Mouse (Mus musculus) liver, embryonic 14.5 days (tissue): ENCODE results near the gene Ssx2ip. TPM values are rescaled to one million over a fixed set of nuclear protein-coding genes. Genes with fewer than 3 reads are reported as not detected.

Experiments used
- ATAC-seq: fragments of 200-750 bp; cut with Nextera tagmentation; 2 replicates; pipeline ENCODE4 v1.8.0; 2017; ENCODE audit warnings: moderate number of reproducible peaks, mild to moderate bottlenecking, moderate library complexity; ENCODE audit not compliant: insufficient read depth
- DNase-seq, 3 experiments: peaks; one replicate each; pipeline ENCODE4 v3.0.0-alpha.2; 2012 to 2013; ENCODE audit warnings: low read depth in 3 of 3, low spot score in 3 of 3
- H3K27ac ChIP-seq: fragments of 300-500 bp; sonication (generic); 2 replicates; pipeline ENCODE4 v1.5.1; 2014; ENCODE audit warnings: moderate library complexity, mild to moderate bottlenecking, control low read depth, inconsistent platforms
- H3K27me3 ChIP-seq: fragments of 300-500 bp; sonication (generic); 2 replicates; pipeline ENCODE4 v1.6.1; 2014; ENCODE audit warnings: mild to moderate bottlenecking, low read length, moderate library complexity; ENCODE audit not compliant: control insufficient read depth, insufficient read depth
- H3K36me3 ChIP-seq: fragments of 300-500 bp; sonication (generic); replicated peaks from 2 replicates; pipeline ENCODE4 v1.6.1; 2014; ENCODE audit warnings: low read depth; ENCODE audit not compliant: control insufficient read depth, insufficient read depth
- H3K4me1 ChIP-seq, 2 experiments: fragments of 200-500 bp in 1 of 2; fragments of 300-500 bp in 1 of 2; sonication (generic) in 1 of 2; replicated peaks; 2 replicates each; pipeline ENCODE4 v1.6.1; 2012 to 2014; ENCODE audit warnings: antibody characterized with exemption in 1 of 2, inconsistent platforms in 1 of 2, low read length in 1 of 2; ENCODE audit not compliant: control insufficient read depth in 2 of 2, insufficient read depth in 2 of 2
- H3K4me2 ChIP-seq: fragments of 300-500 bp; sonication (generic); 2 replicates; pipeline ENCODE4 v1.6.1; 2014; ENCODE audit warnings: low read depth, mild to moderate bottlenecking, control low read depth, moderate library complexity
- H3K4me3 ChIP-seq, 2 experiments: fragments of 200-500 bp in 1 of 2; fragments of 300-500 bp in 1 of 2; sonication (generic) in 1 of 2; 2 replicates each; pipeline ENCODE4 v1.5.1; 2012 to 2014; ENCODE audit warnings: low read depth in 2 of 2, low read length in 2 of 2, mild to moderate bottlenecking in 2 of 2, control low read depth in 1 of 2, inconsistent platforms in 1 of 2, moderate library complexity in 1 of 2; ENCODE audit not compliant: insufficient read depth in 1 of 2
- H3K9ac ChIP-seq: fragments of 300-500 bp; sonication (generic); replicated peaks from 2 replicates; pipeline ENCODE4 v1.6.1; 2014; ENCODE audit warnings: mild to moderate bottlenecking, control low read depth, moderate library complexity
- H3K9me3 ChIP-seq: fragments of 300-500 bp; sonication (generic); 2 replicates; pipeline ENCODE4 v1.6.1; 2016; ENCODE audit warnings: low read length, mixed read lengths; ENCODE audit not compliant: control insufficient read depth
- CTCF ChIP-seq: IDR thresholded peaks from 2 replicates; pipeline ENCODE4 v1.5.1; 2016; ENCODE audit warnings: antibody characterized with exemption, low read depth, control low read depth
- EP300 ChIP-seq: IDR thresholded peaks from 2 replicates; pipeline ENCODE4 v1.6.1; 2016; ENCODE audit warnings: antibody characterized with exemption, low read depth
- WGBS: fragments of 180-500 bp; shearing (Covaris S2); extraction: QIAGEN DNeasy Blood & Tissue Kit; methylation state at CpG from one replicate; pipeline ENCODE4 v1.1.7; 2014; ENCODE audit not compliant: insufficient replicate concordance; 5-methylcytosine and 5-hydroxymethylcytosine counted together
- polyA plus RNA-seq, 2 experiments: library from polyadenylated mRNA; depleted of rRNA in 1 of 2; stranded (reverse) in 1 of 2; unstranded in 1 of 2; fragments of >200 nt; fragmentation: Nextera tagmentation in 1 of 2; extraction: Ambion mirVana in 1 of 2; gene quantifications; 2 replicates each; pipeline versions ENCODE4 v1.2.1 to v1.2.3; 2012 to 2014

Ssx2ip gene
- polyA plus RNA-seq, 2 experiments, result 34.9 to 96.2 TPM

DNA sequence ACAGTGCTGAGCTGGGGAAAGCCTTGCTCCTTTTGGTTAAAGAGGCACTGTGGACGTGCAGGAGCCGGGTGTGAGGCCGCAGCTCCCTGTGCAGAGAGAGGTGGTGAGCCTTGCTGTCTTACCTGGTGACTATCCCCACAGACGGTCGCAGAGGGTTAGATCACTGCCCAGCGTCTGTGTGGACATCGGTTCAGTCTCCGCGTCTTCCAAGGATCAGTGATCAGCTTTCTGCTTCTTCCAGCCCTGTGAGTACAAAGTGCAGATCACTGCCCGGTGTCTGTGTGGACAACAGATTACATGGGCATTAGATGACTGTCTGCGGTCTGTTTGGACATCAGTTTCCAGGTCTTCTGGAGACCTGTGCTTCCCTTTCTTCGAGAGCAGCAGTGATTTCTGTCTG, 10.1 kb downstream of the Ssx2ip start:
- ATAC-seq, result no peak

DNA sequence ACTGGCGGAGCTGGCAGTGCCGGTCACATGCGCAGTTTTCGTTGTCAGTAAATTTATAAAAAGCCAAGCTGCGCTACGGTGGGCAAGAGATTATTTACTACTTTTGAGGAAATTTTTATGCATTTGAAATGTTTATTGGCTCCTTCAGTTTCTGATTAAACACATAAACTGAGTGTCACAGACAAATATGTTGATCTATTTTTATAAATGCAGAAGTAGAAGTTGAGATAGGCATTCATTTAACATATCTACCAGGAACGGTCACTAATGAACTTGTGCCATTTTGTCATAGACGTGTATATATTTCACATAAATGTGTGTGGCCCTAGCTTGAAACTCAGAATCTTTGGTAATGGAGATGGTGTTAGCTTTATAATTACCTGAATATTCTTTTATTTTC, 13.4 kb downstream of the Ssx2ip start:
- no peak overlapping the region for H3K4me3 ChIP-seq
- no peak for TF ChIP-seq EP300
- no peak for TF ChIP-seq CTCF
- peaks cover 85% of the 10 kb centered on the region for H3K36me3 ChIP-seq
- H3K27ac ChIP-seq, result no peak overlapping the region
- no peaks in the 10 kb centered on the region for H3K27me3 ChIP-seq
- no peak for DNase-seq
- H3K4me1 ChIP-seq, result peaks cover 0 to 7% of the 10 kb centered on the region in 2 experiments; a peak in 1 of 4 replicates
- H3K4me2 ChIP-seq, result no peak overlapping the region
- no peaks in the 10 kb centered on the region for H3K9me3 ChIP-seq
- WGBS, result 87% methylated on average over 8 of the region's 8 CpGs
- no peak overlapping the region for H3K9ac ChIP-seq
- ATAC-seq, result no peak

More for the DNA sequence above, 10.1 kb downstream of the Ssx2ip start:
- no peak overlapping the region for H3K4me3 ChIP-seq
- no peak overlapping the region for H3K4me2 ChIP-seq
- no peak overlapping the region for H3K9ac ChIP-seq
- peaks cover 23 to 34% of the 10 kb centered on the region in 2 experiments for H3K4me1 ChIP-seq
- peaks cover 59% of the 10 kb centered on the region for H3K36me3 ChIP-seq
- no peak overlapping the region for H3K27ac ChIP-seq
- 93% methylated on average over 12 of the region's 12 CpGs for WGBS
- TF ChIP-seq CTCF (no peak), EP300 (no peak)
- no peaks in the 10 kb centered on the region for H3K27me3 ChIP-seq
- DNase-seq, result no peak
- no peaks in the 10 kb centered on the region for H3K9me3 ChIP-seq

DNA sequence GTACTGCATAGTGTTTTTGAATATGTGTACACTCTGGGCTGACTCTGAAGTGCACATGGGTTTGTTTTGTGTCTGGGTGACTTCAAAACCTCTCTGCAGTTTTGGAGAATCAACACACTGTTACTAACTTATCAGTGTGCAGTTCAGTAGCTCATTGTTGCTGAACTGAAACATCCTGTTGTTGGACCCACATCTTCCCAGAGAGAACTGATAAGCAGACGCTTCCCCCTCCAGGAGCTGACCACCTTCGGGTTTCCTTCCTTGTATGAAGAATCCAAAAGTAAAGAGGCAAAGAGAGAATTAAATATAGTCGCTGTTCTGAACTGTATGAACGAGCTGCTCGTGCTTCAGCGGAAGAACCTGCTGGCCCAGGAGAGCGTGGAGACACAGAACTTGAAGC, 14.5 kb downstream of the Ssx2ip start:
- Histone ChIP-seq H3K27ac (no peak overlapping the region), H3K4me1 (peaks cover 0 to 2% of the 10 kb centered on the region in 2 experiments; a peak in 1 of 4 replicates), H3K4me3 (no peak overlapping the region), H3K9ac (no peak overlapping the region), H3K4me2 (no peak overlapping the region), H3K9me3 (no peaks in the 10 kb centered on the region), H3K27me3 (no peaks in the 10 kb centered on the region), H3K36me3 (peaks cover 91% of the 10 kb centered on the region)
- WGBS, result 39% methylated on average over 7 of the region's 7 CpGs
- ATAC-seq, result no peak
- DNase-seq, result no peak
- TF ChIP-seq CTCF (no peak), EP300 (no peak)

DNA sequence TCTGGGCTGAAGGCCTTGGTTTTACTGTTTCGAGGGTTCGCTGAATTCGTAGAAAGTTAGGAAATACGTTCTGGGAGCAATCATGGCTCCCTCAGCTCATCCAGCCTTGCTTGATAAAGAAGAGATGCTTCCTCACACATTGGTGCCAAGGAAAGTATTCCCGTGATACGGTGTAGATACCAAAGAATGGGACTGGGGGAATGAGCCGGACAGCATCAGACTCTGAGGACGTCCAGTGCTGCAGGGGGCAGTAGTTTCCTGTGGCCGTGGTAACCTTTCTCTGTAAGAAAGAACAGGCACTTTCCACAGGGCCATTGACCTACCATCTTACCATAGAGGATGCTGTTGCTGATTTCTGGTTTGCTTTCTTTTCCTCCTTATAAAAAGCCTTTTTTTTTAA, 15.1 kb downstream of the Ssx2ip start:
- DNase-seq (no peak), ATAC-seq (no peak)
- Histone ChIP-seq H3K4me3 (no peak overlapping the region), H3K9ac (no peak overlapping the region), H3K4me1 (peaks cover 0 to 2% of the 10 kb centered on the region in 2 experiments; a peak in 1 of 4 replicates), H3K9me3 (no peaks in the 10 kb centered on the region), H3K27ac (no peak overlapping the region), H3K36me3 (peaks cover 91% of the 10 kb centered on the region), H3K4me2 (no peak overlapping the region), H3K27me3 (no peaks in the 10 kb centered on the region)
- TF ChIP-seq CTCF, result no peak
- TF ChIP-seq EP300, result no peak
- WGBS, result 84% methylated on average over 9 of the region's 9 CpGs

DNA sequence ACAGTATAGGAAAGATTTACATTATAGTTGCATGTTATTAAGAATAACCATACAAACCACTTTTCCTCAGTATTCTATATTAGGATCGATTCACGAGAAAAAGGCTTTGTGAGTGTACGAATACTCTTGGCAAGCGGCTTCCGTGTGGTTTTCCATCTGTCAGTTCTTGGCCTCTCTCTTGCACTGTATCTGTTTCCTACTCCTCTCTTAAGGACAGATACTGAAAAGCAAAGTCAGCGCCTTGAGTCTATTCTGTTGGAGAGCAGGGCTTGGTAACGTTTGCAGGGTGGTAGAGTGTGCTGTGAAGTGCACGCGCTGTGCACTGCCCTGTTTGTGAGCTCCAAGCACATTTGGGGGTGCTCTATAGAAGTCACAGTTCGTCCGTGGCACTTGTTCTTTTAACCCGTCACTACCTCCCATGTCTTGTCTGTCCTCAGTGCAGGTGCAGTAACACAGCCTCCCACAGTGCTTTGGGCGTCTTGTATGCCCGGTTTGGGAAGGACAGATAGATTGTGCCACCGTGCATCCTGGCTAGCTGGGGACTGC, 15.6 kb downstream of the Ssx2ip start:
- DNase-seq, result no peak
- no peak for TF ChIP-seq EP300
- no peak for TF ChIP-seq CTCF
- no peak overlapping the region for H3K9ac ChIP-seq
- H3K36me3 ChIP-seq, result peaks cover 89% of the 10 kb centered on the region
- H3K4me3 ChIP-seq, result no peak overlapping the region
- peaks cover 0 to 2% of the 10 kb centered on the region in 2 experiments; a peak in 1 of 4 replicates for H3K4me1 ChIP-seq
- no peaks in the 10 kb centered on the region for H3K9me3 ChIP-seq
- WGBS, result 76% methylated on average over 15 of the region's 15 CpGs
- H3K4me2 ChIP-seq, result no peak overlapping the region
- H3K27me3 ChIP-seq, result no peaks in the 10 kb centered on the region
- no peak overlapping the region for H3K27ac ChIP-seq
- ATAC-seq, result no peak
